Mouse (Mus musculus): ENCODE results near the gene Nadsyn1. TPM values are rescaled to one million over a fixed set of nuclear protein-coding genes. Genes with fewer than 3 reads are reported as not detected.

Nadsyn1 gene
- total RNA-seq, 2 experiments from 2014 or later: 5.9 to 6.9 TPM

DNA sequence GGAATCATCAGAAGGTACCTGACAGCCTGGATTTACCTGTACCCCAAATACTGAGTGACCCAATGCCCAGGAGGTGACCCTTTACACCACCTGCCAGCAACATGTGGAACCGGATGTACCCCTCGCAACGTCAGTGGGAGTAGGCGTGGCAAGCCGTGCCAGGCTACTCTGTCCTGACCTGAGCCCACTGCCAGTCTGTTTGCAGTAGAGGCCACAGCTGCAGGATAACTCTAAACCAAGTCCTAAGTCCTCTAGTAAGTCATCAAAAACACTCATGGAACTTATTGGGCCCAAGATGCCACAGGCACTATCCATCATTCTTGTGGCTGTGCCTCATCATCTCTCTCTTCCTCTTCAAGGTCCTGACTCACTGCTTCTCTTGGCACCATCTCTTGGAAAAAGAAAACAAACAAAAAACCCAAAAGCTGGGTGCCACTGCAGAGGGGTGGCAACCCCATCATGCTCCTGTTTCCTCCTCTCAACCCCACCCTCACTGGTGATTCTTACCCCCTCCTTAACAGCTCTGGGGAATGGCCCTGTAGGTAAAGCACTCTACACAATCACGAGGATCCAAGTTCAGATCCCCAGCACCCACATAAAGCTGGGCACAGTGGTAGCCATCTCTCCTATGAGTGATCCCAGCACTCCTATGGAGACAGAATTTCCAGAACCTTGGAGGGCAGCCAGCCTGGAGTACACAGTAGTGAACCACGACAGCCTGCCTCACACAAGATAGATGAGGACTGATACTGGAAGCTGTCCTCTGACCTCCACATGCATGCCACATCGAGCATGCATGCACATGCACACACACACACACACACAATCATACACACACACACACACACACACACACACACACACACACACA lies 21.2 kb downstream of the Nadsyn1 start:
- no peak for DNase-seq

DNA sequence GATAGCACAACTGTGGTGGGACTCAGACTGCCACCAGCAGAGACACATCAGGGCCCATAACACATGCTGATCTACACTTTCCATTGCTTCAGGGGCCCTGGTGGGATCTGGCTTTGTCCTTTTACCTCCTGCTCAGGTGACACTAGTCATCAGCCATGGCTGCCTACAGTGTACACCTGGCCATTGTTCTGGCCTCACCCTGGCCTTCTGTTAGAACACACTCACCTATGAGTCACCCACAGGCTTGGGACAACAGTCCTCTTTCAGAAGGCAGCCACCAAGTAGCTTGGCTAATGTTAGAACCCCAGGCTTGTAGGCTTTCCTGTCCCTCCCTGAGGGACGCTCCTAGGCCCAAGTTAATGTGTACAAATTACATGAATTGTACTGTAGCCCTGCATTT lies 21.9 kb downstream of the Nadsyn1 start:
- DNase-seq: no peak

DNA sequence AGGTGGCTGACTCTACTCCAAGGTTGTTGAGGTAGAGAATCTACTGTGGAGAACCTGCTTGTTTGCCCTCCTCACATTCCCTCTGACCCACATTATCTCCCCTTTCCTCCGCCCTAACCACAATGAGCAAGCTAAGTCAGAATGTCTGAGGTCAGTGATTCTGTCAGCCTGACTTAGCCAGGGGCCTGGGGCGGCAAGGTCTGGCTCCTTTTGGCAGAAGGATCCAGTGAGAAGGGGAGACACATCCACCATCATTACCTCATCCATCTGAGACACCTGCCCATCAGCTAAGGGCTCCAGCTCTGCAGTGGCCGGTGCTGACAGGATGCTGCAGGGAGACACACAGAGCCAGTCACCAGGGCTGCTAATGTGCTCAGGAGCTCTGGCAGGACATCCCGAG lies 23.9 kb downstream of the Nadsyn1 start:
- no peak for DNase-seq

DNA sequence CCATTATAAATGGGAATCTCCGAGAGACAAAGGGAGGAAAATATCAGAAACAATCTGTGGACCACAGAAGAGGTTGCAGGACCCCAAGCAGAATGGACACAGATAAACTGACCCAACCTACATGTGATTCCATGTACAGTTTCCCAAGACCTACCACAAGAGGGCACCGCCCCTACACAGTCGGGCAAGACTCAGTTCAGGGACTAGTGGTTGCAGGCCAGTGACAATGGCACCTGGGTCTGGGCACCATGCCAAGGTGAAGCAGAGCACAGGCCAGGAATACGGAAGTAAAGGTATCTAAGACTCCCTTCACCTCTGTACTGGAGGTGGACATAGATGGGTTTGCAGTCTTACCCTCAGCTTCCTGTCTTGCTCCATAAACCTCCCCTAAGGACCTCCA lies 29.5 kb downstream of the Nadsyn1 start:
- DNase-seq: no peak

DNA sequence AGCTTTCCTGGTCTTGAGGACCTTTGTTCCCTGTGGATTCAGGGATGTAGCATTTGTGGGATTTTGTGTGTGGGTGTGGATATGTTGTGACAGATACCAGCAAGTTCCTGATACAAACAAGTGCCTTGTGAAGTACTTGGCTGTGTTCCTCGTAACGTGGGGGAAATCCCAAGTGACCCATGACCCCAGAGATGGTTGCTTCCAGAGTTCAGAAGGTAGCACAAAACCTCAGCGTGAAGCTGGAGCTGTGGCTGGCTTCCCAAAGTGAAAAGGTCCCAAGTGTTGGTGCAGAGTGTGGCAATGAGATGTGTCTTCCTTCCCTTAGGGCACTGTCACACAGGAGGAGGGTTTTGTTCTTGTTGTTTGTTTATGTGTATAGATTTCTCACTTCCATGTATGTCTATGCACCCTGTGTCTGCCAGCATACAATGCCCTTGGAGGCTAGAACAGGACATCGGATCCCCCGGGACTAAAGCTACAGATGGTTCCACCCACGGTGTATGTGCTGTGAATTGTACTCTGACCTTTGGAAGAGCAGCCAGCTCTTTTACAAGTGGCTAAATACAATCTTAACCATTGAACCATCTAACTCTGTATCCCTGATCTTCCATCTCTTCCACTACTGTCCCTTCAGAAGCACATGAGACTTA lies 30.2 kb downstream of the Nadsyn1 start:
- no peak for DNase-seq

DNA sequence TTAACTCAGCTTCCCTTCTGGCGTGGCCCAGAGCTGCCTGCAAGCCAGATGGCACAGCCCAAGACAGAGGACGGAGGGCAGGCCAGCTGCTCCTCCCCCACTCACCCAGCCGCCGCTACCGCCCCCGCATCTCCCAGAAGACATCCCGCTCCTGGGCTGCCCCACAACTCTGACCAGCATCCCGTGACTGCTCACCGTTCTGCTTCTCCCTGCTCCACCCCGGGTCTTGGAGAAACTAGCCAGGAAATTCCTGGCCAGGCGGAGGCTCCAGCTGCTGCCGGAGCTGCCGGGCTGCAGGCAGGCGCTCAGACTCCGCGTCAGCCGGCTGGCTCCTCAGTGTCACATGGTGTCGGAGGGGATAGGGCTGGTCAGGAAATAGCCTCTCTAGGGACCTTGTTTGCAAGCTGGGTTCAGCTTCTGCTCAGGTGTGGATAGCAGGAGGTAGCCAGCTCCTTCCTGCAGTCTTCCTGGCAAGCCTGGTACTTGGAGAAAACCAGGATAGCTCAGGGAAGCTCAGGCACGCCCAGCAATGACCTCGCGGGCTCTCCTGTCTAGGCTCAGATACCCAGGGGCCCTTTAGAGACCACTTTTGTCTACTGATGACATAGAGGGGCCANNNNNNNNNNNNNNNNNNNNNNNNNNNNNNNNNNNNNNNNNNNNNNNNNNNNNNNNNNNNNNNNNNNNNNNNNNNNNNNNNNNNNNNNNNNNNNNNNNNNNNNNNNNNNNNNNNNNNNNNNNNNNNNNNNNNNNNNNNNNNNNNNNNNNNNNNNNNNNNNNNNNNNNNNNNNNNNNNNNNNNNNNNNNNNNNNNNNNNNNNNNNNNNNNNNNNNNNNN lies 38.4 kb downstream of the Nadsyn1 start, which contains the start of gene Mrgpre:
Gene Mrgpre (minus strand): TSS at position 505 of the 834 bp plus-strand sequence.
- DNase-seq: peak; percentile 60 to 65

DNA sequence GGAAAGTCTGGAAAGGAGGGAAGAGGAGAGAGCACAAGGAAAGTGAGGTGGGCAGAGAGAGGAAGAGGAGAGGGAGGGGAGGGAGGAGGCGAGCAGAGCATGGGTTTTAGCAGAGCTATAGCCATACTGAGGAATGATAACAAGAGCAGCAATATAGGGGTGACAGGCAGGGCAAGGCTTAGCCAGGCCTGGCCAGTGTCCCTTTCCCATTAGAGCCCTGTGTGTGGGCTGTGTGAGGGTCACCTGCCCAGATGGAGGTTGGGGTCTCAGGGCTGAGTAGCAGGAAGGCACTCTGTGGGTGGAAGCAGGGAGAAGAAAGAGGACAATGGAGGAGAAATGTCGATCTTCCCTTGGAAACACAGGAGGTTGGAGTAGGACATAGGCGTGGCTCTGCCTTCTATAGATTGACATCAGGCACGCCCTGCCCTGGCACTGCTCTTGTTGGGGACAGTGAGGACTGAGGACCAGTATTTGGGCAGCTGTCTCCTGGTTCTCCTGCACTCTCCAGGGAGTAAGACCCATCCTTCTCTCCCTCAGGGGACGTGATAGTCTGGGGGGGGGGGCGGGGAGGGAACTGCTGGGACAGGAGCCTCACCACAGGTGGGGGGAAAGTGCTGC lies 39.2 kb downstream of the Nadsyn1 start:
- no peak for DNase-seq

DNA sequence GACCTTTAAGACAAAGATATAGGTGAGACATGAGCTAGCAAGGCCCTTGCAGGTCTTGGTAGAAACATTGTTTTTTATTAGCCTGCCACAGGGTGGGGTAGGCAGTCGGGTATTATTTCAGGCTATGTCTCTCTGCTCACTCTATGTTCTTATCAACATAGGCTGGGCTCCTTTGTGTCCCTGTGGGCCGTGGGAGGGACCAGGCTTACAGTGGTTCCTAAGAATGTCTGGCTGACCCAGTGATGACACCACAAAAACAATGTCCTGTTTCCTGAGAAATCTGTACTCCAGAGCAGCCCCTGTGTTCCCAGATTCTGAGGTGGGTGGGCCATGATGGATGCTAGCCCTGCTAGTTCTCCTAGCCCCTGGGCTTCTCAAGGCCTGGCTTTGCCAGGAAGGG lies 45.3 kb downstream of the Nadsyn1 start:
- DNase-seq: no peak

DNA sequence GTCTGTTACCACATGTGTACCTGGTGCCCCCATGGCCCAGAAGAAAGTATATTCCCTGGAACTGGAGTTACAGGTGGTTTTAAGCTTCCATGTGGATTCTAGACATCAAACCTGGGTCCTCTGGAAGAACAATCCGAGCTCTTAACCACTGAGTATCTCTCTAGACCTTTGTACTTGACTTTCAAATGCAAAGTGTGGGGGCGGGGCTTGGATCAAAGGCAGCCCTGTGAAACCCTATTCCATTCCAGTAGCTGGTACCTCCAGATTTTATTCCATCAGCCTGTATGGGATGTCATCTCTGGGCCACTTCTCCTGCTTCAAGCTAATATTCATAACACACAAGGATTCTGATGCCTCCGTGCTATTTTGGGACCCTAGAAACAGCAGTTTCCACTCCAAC lies 46.5 kb downstream of the Nadsyn1 start:
- no peak for DNase-seq

DNA sequence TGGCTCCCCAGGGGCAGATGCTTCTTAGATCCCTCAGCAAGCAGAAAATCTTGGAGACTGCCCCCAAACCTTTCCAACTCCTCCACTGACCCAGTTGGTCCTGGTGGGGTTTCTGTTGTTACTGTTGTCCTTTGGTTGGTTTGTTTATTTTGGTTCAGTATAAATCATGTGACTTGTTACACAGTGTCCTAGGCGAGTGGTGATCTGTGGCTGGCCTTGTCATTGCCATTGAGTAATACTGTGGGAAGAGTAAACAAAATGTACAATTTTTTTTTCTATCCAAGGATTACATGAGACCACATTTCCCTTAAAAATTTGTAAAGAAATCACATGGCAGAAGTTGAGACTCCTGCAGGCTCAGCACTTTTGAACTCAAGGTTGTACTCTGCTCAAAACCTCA lies 53.2 kb downstream of the Nadsyn1 start:
- DNase-seq: no peak

DNA sequence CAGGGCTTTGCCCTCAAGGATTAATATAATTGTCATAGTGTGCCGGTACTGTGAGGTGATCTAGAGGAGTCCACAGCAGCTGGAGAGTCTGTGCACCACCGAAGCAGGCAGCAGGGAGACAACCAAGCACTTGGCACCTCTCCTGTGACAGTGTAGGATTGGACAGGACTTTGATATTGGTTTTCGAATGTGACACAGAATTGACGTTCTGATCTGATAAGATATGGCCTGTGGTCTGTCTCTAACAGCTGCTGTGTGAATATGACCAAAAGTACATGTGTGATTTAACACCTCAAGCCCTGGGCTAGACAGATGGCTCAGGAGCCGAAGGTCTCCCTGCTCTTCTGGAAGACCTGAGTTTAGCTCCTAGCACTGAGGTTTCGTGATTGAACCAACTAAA lies 54.4 kb downstream of the Nadsyn1 start:
- no peak for DNase-seq

DNA sequence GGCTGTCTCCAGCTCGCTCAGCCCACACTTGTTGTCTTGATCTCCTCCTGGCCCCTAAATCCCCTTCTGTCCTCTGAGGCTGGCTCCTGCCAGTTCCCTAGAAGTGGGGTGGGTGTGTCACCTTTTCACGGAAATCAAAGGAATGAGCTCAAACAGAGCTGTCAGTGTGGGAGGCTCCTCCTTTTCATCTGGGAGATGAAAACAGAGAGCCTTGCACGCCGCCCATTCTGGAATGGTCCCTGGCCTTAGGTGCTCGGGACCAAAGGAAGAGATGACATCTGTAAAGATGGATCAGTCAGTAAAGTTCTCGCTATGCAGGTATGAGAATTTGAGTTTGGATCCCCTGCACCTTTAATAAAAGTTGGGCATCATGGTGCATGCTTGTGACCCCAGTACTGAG lies 55.8 kb downstream of the Nadsyn1 start, which contains the start of gene Mrgprg:
Gene Mrgprg (minus strand): TSS at position 101 of the 400 bp plus-strand sequence.
- DNase-seq: no peak

DNA sequence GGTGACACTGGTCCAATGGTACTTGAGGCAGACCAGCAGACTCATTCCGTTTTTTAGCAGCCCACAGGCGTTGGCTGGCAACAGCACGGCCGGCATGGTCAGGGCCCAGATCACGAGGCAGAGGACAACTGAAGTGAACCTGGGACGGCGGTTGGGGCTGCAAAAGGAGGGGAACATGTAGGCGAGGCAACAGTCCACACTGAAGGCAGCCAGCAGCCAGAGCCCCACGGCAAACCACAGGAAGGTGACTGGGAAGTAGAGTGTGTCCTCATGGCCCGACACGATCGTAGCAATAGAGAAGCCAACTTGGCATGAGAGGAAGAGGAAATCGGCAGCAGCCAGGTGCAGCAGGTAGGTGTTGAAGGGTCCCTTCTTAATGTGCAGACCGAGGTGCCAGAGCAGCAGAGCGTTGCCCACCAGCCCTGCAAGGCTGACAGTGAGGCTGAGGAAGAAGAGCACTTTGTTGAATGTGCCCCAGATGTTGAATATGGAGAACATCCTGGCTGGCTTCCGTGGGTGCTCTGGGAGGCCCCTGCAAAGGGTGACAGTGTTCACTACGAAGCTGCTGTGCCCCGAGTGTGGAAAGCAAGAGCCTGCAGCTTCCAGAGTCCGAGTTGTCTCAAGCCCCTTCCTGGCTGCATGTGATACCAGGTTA lies 57.6 kb downstream of the Nadsyn1 start:
- DNase-seq: no peak

DNA sequence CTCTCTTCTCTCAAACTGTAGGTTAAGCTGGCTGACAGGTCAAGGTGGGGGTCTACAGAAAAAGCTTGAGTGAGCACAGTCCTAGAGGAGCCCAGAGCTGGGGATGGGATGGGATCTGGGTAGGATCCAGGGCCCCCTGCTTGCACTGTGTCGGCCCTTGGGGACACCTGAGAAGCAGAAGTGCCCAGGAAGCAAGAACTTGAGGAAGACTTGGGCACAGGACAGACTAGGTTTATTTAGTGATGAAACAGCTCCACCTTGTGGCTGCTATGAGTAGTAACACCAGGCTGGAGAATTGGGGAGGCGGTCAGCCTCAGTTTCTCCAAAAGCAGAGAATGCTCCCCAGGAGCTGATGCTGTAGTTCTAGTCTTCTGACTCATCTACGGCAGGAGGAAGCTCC lies 58.9 kb downstream of the Nadsyn1 start:
- DNase-seq: no peak

DNA sequence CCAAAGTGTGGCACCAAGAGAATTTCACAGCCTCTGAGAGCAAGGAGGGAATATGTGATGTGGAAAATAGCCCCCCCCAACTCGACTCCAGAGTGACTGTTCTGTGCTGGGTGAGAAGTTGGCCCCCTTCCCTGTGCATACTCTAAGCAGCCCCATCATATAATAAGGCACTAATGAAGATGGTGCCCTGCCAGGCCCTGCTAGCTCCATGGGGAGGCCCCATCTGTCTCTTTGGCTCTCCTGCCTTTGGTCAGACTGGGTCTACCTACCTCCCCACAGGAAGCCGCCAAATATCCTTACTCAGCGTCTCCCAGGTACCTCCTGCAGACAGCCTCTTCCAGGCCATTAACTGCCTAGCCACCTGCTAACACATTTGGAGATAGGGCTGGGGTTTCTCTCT lies 63.7 kb downstream of the Nadsyn1 start:
- DNase-seq: no peak

DNA sequence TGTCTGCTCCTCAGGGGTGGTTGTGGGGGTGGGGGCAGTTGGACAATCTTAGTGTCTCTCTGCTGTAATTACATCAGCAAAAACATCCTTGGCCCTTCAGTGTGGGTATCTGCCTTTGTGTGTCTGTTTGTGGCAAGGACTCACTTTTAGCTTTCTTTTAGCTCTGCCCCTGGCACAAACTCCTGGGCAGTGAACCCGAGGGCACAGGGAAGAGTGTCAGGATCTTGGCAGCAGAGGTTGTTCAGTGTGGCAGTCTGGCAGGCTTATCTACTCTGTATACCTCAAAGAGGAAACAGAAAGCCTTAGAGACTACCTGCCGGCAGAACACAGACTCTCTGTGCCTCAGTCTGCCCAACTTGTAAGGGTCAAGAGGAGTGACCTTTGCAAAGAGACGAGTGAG lies 65.0 kb downstream of the Nadsyn1 start:
- DNase-seq: no peak

DNA sequence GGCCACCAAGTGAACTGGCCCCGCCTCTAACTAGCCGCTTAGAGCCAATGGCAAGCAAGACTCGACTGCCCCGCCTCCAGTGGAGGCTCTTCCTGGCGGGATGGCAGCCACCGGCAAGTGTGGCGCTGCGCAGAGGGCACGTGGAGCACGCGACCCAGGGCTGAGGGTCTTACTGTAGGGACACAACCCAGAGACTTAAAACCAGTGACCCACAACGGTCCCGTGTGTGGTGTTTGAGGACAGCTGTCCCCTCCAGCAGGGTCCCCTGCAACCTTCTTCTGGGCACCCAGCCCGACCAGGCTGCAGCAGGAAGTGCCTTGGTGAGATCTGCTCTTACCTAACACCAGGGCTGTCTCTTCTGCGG lies 65.6 kb downstream of the Nadsyn1 start:
- peak; percentile 44 to 50 for DNase-seq

DNA sequence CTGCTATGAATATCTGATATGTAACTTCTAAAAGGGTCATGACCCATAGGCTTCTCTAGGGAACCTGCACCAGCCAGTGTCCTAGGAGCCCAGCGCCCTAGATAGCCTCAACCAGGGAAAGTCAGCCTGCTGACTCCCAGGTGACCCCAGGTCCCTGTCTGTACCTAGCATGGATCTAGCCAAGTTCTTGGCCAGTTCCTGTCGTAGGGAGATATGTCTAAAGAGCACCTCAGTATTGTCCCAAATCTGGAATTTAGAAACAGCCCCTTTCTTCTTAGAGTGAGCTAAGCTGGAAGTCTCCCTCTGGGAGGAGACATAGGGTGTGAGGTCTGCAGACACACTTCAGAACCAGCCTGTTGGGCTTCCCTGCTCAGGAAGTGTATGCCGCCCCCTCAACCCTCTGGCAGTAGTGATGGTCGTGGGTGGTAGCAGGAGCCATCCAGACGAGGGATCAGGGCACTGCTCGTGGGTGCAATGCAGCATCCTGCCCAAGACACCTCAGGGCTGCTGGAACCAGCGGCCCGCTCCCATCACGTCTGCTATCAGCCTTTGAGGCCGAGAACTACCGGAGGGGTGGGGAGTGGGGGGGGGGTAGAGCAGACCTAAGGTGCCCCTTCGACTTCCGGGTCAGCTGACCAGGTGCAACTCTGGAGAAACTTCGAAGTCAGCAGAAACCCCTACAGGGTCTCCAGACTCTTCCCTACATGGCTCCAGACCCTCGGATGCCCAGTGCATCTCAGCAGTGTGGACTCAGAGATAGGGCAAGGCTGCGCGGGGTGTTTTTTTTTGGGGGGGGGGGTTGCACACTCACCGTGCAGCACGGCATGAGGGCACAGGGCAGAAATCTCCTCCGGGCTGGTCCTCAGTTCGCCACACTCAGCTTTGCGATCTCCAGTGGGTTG lies 66.3 kb downstream of the Nadsyn1 start, which contains the start of gene Osbpl5:
Gene Osbpl5 (minus strand): TSS at position 861 of the 902 bp plus-strand sequence.
- DNase-seq: peak in 1 of 2 experiments; percentile 27

DNA sequence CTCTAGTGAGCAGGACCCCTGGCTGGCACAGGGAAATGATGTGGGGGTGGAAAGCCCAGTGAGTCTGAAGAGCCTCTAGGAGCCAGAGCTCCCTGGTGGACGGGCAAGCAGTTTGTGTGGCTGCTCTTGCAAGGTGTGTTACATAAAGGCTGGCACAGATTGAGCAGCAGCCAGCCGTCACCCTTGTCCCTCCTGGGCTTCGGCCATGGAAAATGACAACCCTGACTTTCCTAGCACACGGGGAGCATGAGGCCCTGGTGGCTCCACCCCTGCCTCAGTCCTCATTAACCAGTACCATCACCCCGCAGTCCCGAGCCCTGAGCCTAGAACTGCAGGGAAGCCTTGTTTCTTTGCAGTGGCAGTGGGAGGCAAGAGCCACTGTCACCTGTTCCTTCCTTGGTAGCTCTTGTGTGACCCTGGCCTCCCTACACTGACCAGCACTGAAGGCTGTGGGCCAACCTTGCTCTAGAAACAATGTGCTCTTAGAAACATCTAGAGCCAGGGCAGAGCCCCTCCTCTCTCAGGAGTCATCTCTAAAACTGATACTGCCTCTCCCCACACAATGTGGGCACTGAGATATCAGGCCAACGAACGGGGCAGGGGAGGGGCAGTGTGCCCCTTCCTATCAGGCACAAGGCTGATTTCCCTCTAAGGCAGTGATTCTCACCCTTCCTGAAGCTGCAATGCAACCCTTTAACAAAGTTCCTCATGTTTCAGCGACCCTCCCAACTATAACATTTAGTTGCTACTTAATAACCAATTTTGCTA lies 67.1 kb downstream of the Nadsyn1 start:
- DNase-seq: no peak

All from layer of hippocampus, postnatal 36 days (tissue).